Mouse (Mus musculus) brain, embryonic 18.5 days (tissue): ENCODE data around the gene Gss.

ENCODE experiments used
- DNase-seq: peaks from one replicate; pipeline ENCODE4 v3.0.0-alpha.2; 2012; ENCODE audit warnings: low read depth, low spot score

The Gss gene

DNA sequence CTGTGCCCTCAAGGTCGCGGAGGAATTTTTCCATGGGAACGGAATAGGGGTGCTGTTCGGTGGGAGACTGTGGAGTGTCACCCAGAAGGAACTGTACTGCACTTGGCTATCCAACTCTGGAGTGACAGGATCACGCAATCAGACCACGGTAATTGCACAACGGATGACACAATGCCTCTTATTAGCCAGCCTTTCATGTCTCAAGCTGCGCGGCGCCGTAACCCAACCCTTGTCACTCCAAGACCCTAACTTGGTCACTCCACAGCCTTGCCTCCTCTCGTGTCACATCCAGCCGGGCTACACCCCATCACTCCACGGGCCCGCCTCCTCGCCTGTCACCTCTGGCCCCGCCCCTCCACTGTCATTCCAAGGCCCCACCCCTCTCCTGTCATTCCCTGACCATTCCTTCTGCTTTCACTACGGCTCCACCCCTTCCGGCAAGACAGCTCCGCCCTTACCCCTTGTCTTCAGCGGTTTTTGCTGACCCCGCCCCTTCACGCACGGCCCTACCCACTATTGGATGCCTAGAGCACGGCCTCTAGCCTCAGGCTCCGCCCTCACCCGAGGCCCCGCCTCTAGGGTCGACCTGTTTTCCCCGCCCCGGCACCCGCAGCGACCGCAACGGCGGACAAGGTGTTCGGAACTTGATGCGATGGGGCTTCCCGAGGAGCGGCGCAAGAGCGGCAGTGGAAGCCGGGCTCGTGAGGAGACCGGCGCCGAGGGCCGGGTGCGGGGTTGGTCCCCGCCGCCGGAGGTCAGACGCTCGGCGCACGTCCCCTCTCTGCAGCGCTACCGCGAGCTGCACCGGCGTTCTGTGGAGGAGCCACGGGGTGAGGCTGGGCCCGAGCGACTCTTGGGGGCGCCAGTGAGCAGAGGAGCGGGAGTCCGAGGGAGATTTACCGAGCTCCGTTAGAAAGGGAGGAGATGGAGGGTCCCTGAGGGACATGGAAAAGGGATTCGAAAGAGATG is 74.9 kb downstream of the Gss start, which contains the start of the genes Acss2 and Ggt7:
Gene Acss2 (plus strand): TSS at position 494 of the 969 bp plus-strand sequence.
Gene Ggt7 (minus strand): TSS at position 783 of the 969 bp plus-strand sequence.
- DNase-seq, result peak; percentile 95

DNA sequence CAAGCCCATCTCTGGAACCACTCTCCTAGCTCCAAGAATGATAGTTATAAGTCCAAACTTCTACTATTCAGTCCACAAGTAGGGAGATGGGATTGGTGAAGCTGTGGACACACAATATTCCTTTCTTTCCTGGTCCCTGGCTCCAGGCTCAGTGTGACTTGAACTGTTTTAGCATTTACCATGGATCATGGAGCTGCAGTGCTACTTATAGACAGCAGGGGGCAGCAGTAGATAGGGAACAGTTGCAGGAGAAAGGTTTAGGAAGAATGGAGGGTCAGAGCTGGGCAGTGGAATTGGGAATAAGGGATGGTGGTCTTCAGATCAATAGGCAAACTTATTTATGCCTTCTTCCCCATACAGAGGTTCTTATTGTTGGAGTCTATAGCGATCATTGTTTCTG is 76.7 kb downstream of the Gss start:
- DNase-seq, result no peak

DNA sequence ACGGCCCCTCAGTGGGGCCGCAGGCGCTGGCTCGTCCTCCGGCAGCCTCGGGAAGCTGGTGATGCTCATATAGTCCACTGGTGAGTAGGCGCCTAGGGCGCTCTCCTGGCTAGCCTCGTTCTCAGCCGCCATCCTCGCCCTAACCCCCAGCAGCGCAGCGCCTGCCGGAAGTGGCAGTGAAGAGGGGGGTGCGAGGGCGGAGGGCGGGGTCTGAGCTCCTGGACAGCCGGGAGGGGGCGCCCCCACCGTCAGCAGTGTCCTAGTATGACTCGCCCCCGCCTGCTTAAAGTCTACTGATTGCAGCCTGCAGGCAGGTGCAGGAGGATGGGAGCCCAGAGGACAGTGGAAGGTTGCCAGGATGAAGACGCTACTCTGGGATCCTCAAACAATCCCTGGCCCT is 77.9 kb downstream of the Gss start:
- DNase-seq, result no peak

DNA sequence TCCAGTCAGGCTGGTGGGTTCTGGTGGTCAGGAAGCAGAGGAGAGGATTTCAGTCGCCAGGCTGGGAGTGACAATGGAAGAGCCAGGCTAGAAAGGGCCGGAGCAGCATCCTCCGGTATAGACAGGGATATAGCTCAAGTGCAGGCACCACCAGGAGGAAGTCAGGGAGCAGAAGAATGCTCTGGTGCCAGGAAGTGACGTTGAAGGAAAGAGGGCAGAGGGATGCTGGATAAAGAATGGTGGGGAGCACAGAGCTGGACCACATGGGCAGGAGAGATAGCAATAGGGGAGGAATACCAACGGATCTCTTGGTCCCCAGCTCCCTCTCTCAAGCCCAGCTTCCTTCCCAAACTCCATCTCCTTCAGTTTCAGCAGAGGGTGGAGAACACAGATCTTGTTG is 79.1 kb downstream of the Gss start:
- no peak for DNase-seq
